9 mouse cellular contexts compared by ENCODE assay signal in genomic region chr11:69606491-69606795, GRCm38 (mm10). TPM values are rescaled to one million over a fixed set of nuclear protein-coding genes. Genes with fewer than 3 reads are reported as not detected.
DNase-seq lines count a peak whose midpoint lies in the region; ATAC-seq and TF ChIP-seq lines count a peak whose summit lies in the region.
"Had no signal": no experiment of that assay in that cellular context is flagged by ENCODE, and none has a peak within 500 bp of the region (broad histone marks: within the 10 kb centered on the region; RNA-seq: fewer than 3 reads in every experiment).

No protein-coding gene starts in this region.

- H3K9ac ChIP-seq in heart, embryonic 13.5 days = peak overlapping the region; percentile 75
- peak overlapping the region; percentile 70 for H3K9ac ChIP-seq in MEL (ENCODE audit: control insufficient read depth, low read depth, low read length, poor library complexity, severe bottlenecking)
- H3K9ac ChIP-seq in hindbrain, embryonic 11.5 days (ENCODE audit: low read depth, low read length) = no peak overlapping the region

- no peak for TF ChIP-seq POLR2A in MEL (IDR thresholded peaks at IDR 0.05; ENCODE audit: control insufficient read depth in 1 of 2, insufficient read depth in 1 of 2, low read depth in 1 of 2, low read length in 2 of 2, poor library complexity in 1 of 2)

- no peak for TF ChIP-seq RAD21 in MEL (IDR thresholded peaks at IDR 0.05; ENCODE audit: low read depth, low read length)

- no peak for TF ChIP-seq CTCF in MEL (IDR thresholded peaks at IDR 0.05 in 2 of 3, conservative IDR thresholded peaks at IDR 0.05 in 1 of 3; ENCODE audit: control insufficient read depth in 1 of 3, insufficient read depth in 1 of 3, low read depth in 2 of 3, low read length in 3 of 3, poor library complexity in 1 of 3, severe bottlenecking in 1 of 3)

- TF ChIP-seq EP300 in MEL (IDR thresholded peaks at IDR 0.05; ENCODE audit: low read depth in 1 of 2, low read length in 2 of 2) = no peak

- peak overlapping the region; percentile 99 for H3K4me2 ChIP-seq in heart, embryonic 13.5 days
- H3K4me2 ChIP-seq in hindbrain, embryonic 11.5 days (replicated peaks; ENCODE audit: low read depth, low read length) = peak overlapping the region; percentile 100

- H3K79me2 ChIP-seq in MEL (ENCODE audit: control insufficient read depth, insufficient read depth, low read length, poor library complexity) = peaks cover 6% of the 10 kb centered on the region

- DNase-seq in heart, adult 9 months (ENCODE audit: low spot score in 2 of 2) = no peak
- no peak for DNase-seq in MEL (ENCODE audit: low read depth, low spot score)
- DNase-seq in hindbrain, embryonic 11.5 days (ENCODE audit: low spot score) = no peak
- no peak for DNase-seq in midbrain, embryonic 10.5 days (ENCODE audit: low spot score)
- no peak for DNase-seq in left cerebral cortex, adult 11 months (ENCODE audit: low spot score)
- DNase-seq in adrenal gland, adult 8-10 months = no peak
- no peak for DNase-seq in MN1 (ENCODE audit: low spot score)

- H3K4me1 ChIP-seq in heart, embryonic 13.5 days = peaks cover 49% of the 10 kb centered on the region
- H3K4me1 ChIP-seq in MEL (ENCODE audit: control insufficient read depth in 1 of 2, insufficient read depth in 2 of 2, low read length in 2 of 2) = peaks cover 39 to 62% of the 10 kb centered on the region in 2 experiments
- peaks cover 4% of the 10 kb centered on the region; the same call in 1 of the 2 replicates for H3K4me1 ChIP-seq in hindbrain, embryonic 11.5 days (replicated peaks; ENCODE audit: control insufficient read depth, insufficient read depth, low read length)
- H3K4me1 ChIP-seq in midbrain, embryonic 10.5 days = peaks cover 21% of the 10 kb centered on the region

- ATAC-seq in heart, embryonic 13.5 days (ENCODE audit: extremely low read depth, insufficient number of reproducible peaks, low FRiP score, low TSS enrichment) = no peak
- ATAC-seq in hindbrain, embryonic 11.5 days (ENCODE audit: low FRiP score) = no peak

- 67% methylated on average over 2 of the region's 2 CpGs for WGBS in heart, embryonic 13.5 days
- WGBS in hindbrain, embryonic 11.5 days = 75% methylated on average over 2 of the region's 2 CpGs
- 67% methylated on average over 2 of the region's 2 CpGs for WGBS in midbrain, embryonic 10.5 days

- peak overlapping the region; percentile 75 for H3K4me3 ChIP-seq in heart, embryonic 13.5 days
- H3K4me3 ChIP-seq in MEL (ENCODE audit: control insufficient read depth in 1 of 2, insufficient read depth in 1 of 2, low read depth in 2 of 2, low read length in 2 of 2) = peak overlapping the region; percentile 61 to 70
- H3K4me3 ChIP-seq in hindbrain, embryonic 11.5 days (ENCODE audit: low read depth, low read length) = no peak overlapping the region; the same call in 1 of the 2 replicates
- H3K4me3 ChIP-seq in midbrain, embryonic 10.5 days = peak overlapping the region; percentile 71

- H3K36me3 ChIP-seq in heart, embryonic 13.5 days = peaks cover 3% of the 10 kb centered on the region; the same call in 1 of the 2 replicates
- peaks cover 0 to 43% of the 10 kb centered on the region in 2 experiments; a peak in 2 of 4 replicates for H3K36me3 ChIP-seq in MEL (ENCODE audit: control insufficient read depth in 1 of 2, insufficient read depth in 2 of 2, low read length in 2 of 2)
- no peaks in the 10 kb centered on the region for H3K36me3 ChIP-seq in hindbrain, embryonic 11.5 days (ENCODE audit: control insufficient read depth, insufficient read depth, low read length)
- no peaks in the 10 kb centered on the region for H3K36me3 ChIP-seq in midbrain, embryonic 10.5 days

- H3K27ac ChIP-seq in heart, embryonic 13.5 days (replicated peaks) = peak overlapping the region; percentile 50; the same call in 1 of the 2 replicates
- peak overlapping the region; percentile 78 for H3K27ac ChIP-seq in MEL (ENCODE audit: control insufficient read depth, low read depth, low read length)
- no peak overlapping the region for H3K27ac ChIP-seq in hindbrain, embryonic 11.5 days (ENCODE audit: low read depth, low read length)
- peak overlapping the region; percentile 83 for H3K27ac ChIP-seq in midbrain, embryonic 10.5 days (replicated peaks)

- H3K27me3 ChIP-seq in heart, embryonic 13.5 days (replicated peaks) = no peaks in the 10 kb centered on the region
- no peaks in the 10 kb centered on the region for H3K27me3 ChIP-seq in MEL (ENCODE audit: control insufficient read depth in 1 of 2, insufficient read depth in 2 of 2, low read length in 2 of 2)
- peaks cover 5% of the 10 kb centered on the region; the same call in 1 of the 2 replicates for H3K27me3 ChIP-seq in hindbrain, embryonic 11.5 days (ENCODE audit: control insufficient read depth, insufficient read depth, low read length)
- H3K27me3 ChIP-seq in midbrain, embryonic 10.5 days (ENCODE audit: low read depth, poor library complexity, severe bottlenecking) = peaks cover 38% of the 10 kb centered on the region

- H3K9me3 ChIP-seq in heart, embryonic 13.5 days = no peaks in the 10 kb centered on the region
- H3K9me3 ChIP-seq in MEL (replicated peaks; ENCODE audit: insufficient read depth, low read length) = no peaks in the 10 kb centered on the region
- H3K9me3 ChIP-seq in hindbrain, embryonic 11.5 days (ENCODE audit: control insufficient read depth, low read length) = no peaks in the 10 kb centered on the region
- H3K9me3 ChIP-seq in midbrain, embryonic 10.5 days (replicated peaks) = no peaks in the 10 kb centered on the region

TF ChIP-seq in MEL, 35 proteins besides CTCF, POLR2A, EP300 and RAD21:
- TF ChIP-seq CHD1 (IDR thresholded peaks at IDR 0.05; ENCODE audit: low read depth, low read length) (no peak), TBP (IDR thresholded peaks at IDR 0.05; ENCODE audit: low read depth, low read length) (no peak), MXI1 (IDR thresholded peaks at IDR 0.05; ENCODE audit: low read depth, low read length) (0 out of 2 replicates have a peak, but pooled peaks have one; percentile 20), GABPA (IDR thresholded peaks at IDR 0.05; ENCODE audit: low read depth, low read length) (no peak), MYB (IDR thresholded peaks at IDR 0.05; ENCODE audit: low read depth, low read length) (0 out of 2 replicates have a peak, but pooled peaks have one; percentile 13)

RNA-seq across cellular contexts. Expression of gene Atp1b2, which starts 0.7 kb away (rescaled TPM):
- polyA plus RNA-seq in heart, embryonic 13.5 days (2015; fragmentation: Nextera tagmentation; extraction: Ambion mirVana) = 24.5 and 25.0 TPM in 2 replicates
- 13.4 and 15.1 TPM in 2 replicates for total RNA-seq in MEL (2012; rRNA removed)
- 100 to 1,000 TPM in 1 of 2 experiments, not detected in 1; 136 TPM for polyA plus RNA-seq in MEL (2012; ENCODE audit: insufficient read depth in 1 of 2, insufficient read length in 2 of 2, low read depth in 1 of 2, low replicate concordance in 2 of 2, missing spikeins in 1 of 2)
- 11.7 and 13.1 TPM in 2 replicates for polyA plus RNA-seq in hindbrain, embryonic 11.5 days (2014; fragmentation: Nextera tagmentation; extraction: Ambion mirVana)
- polyA plus RNA-seq in midbrain, embryonic 10.5 days (2016; fragmentation: Nextera tagmentation; extraction: Ambion mirVana) = 6.0 and 8.6 TPM in 2 replicates
- total RNA-seq in adrenal gland, adult 8-10 months (2022) = 10 to 100 TPM; 22.5 to 47.8 (median 38.2) TPM

RNA-seq across cellular contexts. Expression of gene Shbg, which starts 11.3 kb away (rescaled TPM):
- polyA plus RNA-seq in heart, embryonic 13.5 days (2015; fragmentation: Nextera tagmentation; extraction: Ambion mirVana) = 0.23 and 1.7 TPM in 2 replicates
- total RNA-seq in MEL (2012; rRNA removed) = not detected in 2 replicates
- not detected for polyA plus RNA-seq in MEL (2012; ENCODE audit: insufficient read depth in 1 of 2, insufficient read length in 2 of 2, low read depth in 1 of 2, low replicate concordance in 2 of 2, missing spikeins in 1 of 2)
- polyA plus RNA-seq in hindbrain, embryonic 11.5 days (2014; fragmentation: Nextera tagmentation; extraction: Ambion mirVana) = 0.17 TPM in 1 of 2 replicates, not detected in the other
- polyA plus RNA-seq in midbrain, embryonic 10.5 days (2016; fragmentation: Nextera tagmentation; extraction: Ambion mirVana) = not detected in 2 replicates
- not detected for total RNA-seq in adrenal gland, adult 8-10 months (2022)
- total RNA-seq: layer of hippocampus, postnatal 14 days had no signal

RNA-seq across cellular contexts. Expression of gene Sat2, which starts 15.4 kb away (rescaled TPM):
- 17.5 and 18.1 TPM in 2 replicates for polyA plus RNA-seq in heart, embryonic 13.5 days (2015; fragmentation: Nextera tagmentation; extraction: Ambion mirVana)
- not detected in 2 replicates for total RNA-seq in MEL (2012; rRNA removed)
- polyA plus RNA-seq in MEL (2012; ENCODE audit: insufficient read depth in 1 of 2, insufficient read length in 2 of 2, low read depth in 1 of 2, low replicate concordance in 2 of 2, missing spikeins in 1 of 2) = not detected
- polyA plus RNA-seq in hindbrain, embryonic 11.5 days (2014; fragmentation: Nextera tagmentation; extraction: Ambion mirVana) = 15.0 and 20.6 TPM in 2 replicates
- 16.1 and 20.6 TPM in 2 replicates for polyA plus RNA-seq in midbrain, embryonic 10.5 days (2016; fragmentation: Nextera tagmentation; extraction: Ambion mirVana)
- total RNA-seq in adrenal gland, adult 8-10 months (2022) = 10 to 100 TPM in 2 of 4 experiments, 1 to 10 TPM in 2; 7.3 to 17.8 (median 12.8) TPM

RNA-seq across cellular contexts. Expression of gene Trp53, which starts 26.3 kb away (rescaled TPM):
- 82.6 and 86.5 TPM in 2 replicates for polyA plus RNA-seq in heart, embryonic 13.5 days (2015; fragmentation: Nextera tagmentation; extraction: Ambion mirVana)
- total RNA-seq in MEL (2012; rRNA removed) = 74.1 and 76.4 TPM in 2 replicates
- polyA plus RNA-seq in MEL (2012; ENCODE audit: insufficient read depth in 1 of 2, insufficient read length in 2 of 2, low read depth in 1 of 2, low replicate concordance in 2 of 2, missing spikeins in 1 of 2) = 100 to 1,000 TPM in 1 of 2 experiments, not detected in 1; 212 TPM
- 156 and 159 TPM in 2 replicates for polyA plus RNA-seq in hindbrain, embryonic 11.5 days (2014; fragmentation: Nextera tagmentation; extraction: Ambion mirVana)
- 148 and 166 TPM in 2 replicates for polyA plus RNA-seq in midbrain, embryonic 10.5 days (2016; fragmentation: Nextera tagmentation; extraction: Ambion mirVana)
- 10 to 100 TPM; 57.6 to 71.1 (median 64.0) TPM for total RNA-seq in adrenal gland, adult 8-10 months (2022)

RNA-seq across cellular contexts. Expression of gene Fxr2, which starts 26.3 kb away (rescaled TPM):
- polyA plus RNA-seq in heart, embryonic 13.5 days (2015; fragmentation: Nextera tagmentation; extraction: Ambion mirVana) = 22.1 and 25.6 TPM in 2 replicates
- 90.2 and 95.1 TPM in 2 replicates for total RNA-seq in MEL (2012; rRNA removed)
- polyA plus RNA-seq in MEL (2012; ENCODE audit: insufficient read depth in 1 of 2, insufficient read length in 2 of 2, low read depth in 1 of 2, low replicate concordance in 2 of 2, missing spikeins in 1 of 2) = 10 to 100 TPM in 1 of 2 experiments, not detected in 1; 97.6 TPM
- 30.1 and 31.3 TPM in 2 replicates for polyA plus RNA-seq in hindbrain, embryonic 11.5 days (2014; fragmentation: Nextera tagmentation; extraction: Ambion mirVana)
- polyA plus RNA-seq in midbrain, embryonic 10.5 days (2016; fragmentation: Nextera tagmentation; extraction: Ambion mirVana) = 36.2 and 39.1 TPM in 2 replicates
- total RNA-seq in adrenal gland, adult 8-10 months (2022) = 100 to 1,000 TPM in 1 of 4 experiments, 10 to 100 TPM in 3; 75.8 to 112 (median 91.2) TPM

Comparison
In these comparisons a context has a peak if more than half of its experiments do, and no peak if none do; other contexts are left out.
1. RNA of gene Sat2, which starts 15.4 kb away (polyA plus RNA-seq): 15.0 to 20.6 TPM in hindbrain, embryonic 11.5 days, 17.5 to 18.1 TPM in heart, embryonic 13.5 days and 16.1 to 20.6 TPM in midbrain, embryonic 10.5 days; not detected in MEL; every median in the first group is over 10 times any median in the second.